Mouse (Mus musculus) forelimb bud, embryonic 11.5 days (tissue): ENCODE data around the gene Olfr381.
"Not testable (repeated sequence)": the region's sequence is repeated elsewhere in the genome, so short reads cannot be mapped to it uniquely, and the experiment has no call there.

ENCODE experiments used
- DNase-seq: peaks from one replicate; pipeline ENCODE4 v3.0.0-alpha.2; 2012; ENCODE audit warnings: low read depth, low spot score

Gene Olfr381

GRCm38 (mm10) chr11:73491503-73491902, at the start of gene Olfr381:
Gene Olfr381, minus strand, starts transcription at chr11:73491603.
- DNase-seq = no peak

DNA sequence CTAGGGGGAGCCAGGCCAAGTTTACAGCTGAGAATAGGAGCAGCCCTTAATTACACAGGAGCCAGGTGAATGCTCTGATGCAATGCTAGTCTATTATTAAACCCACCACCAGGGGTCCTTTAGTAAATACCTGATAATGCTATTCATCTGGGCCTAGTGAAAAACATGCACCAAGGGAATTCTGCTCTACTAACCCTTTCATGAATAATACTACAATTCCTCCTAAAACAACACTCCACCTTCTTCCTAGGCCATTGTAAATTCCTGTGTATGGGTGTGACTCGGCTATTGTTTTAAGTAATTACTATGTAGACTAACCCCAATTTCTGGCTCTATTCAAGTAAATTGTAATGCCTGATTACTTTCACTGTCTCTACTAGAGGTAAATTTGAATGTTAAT, 37.6 kb upstream of the Olfr381 start:
- not testable (repeated sequence) for DNase-seq

DNA sequence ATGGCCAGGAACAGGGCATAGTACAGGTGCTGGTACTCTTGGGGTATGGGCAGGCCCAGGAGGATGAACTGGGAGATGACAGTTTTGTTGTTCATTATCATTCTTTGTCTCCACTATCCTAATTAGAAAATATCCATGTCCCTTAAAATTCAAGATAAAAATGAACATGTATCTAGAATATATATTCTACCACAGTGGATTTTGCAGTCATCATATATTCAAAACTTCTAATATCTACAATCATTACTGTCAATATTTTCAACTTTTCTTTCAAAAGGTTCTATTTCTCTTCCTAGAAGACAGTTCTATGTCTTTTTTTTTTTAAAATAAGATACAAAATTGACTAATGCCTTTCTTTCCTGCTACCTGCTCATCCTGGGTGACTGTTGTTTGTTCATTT, 25.7 kb upstream of the Olfr381 start, which contains the start of gene Olfr382:
Gene Olfr382 (minus strand): TSS at position 101 of the 400 bp plus-strand sequence.
- no peak for DNase-seq

- DNase-seq = no peak
These were observed 34.0 kb downstream of the Olfr381 start, which contains the start of gene Olfr380 for GRCm38 (mm10) chr11:73457408-73457807. Gene Olfr380, minus strand, starts transcription at chr11:73457508.
